27 mouse cellular contexts compared by ENCODE assay signal in genomic region chr3:95765534-95765933, GRCm38 (mm10). TPM values are rescaled to one million over a fixed set of nuclear protein-coding genes. Genes with fewer than 3 reads are reported as not detected.
DNase-seq lines count a peak whose midpoint lies in the region; ATAC-seq and TF ChIP-seq lines count a peak whose summit lies in the region.
"Had no signal": no experiment of that assay in that cellular context is flagged by ENCODE, and none has a peak within 500 bp of the region (broad histone marks: within the 10 kb centered on the region; RNA-seq: fewer than 3 reads in every experiment).

No protein-coding gene starts in this region.

- H3K9me3 ChIP-seq in MEL (replicated peaks; ENCODE audit: insufficient read depth, low read length), result no peaks in the 10 kb centered on the region
- no peaks in the 10 kb centered on the region for H3K9me3 ChIP-seq in forebrain, embryonic 14.5 days (replicated peaks; ENCODE audit: control insufficient read depth, low read length)
- H3K9me3 ChIP-seq: embryonic facial prominence, embryonic 10.5 days; forebrain, embryonic 10.5 days; midbrain, embryonic 10.5 days; neural tube, embryonic 13.5 days had no signal

- no peak for DNase-seq in cerebellum, adult 2 months
- DNase-seq in cerebellum, postnatal 10 days, result no peak
- no peak for DNase-seq in layer of hippocampus, adult 2 months (ENCODE audit: low spot score in 2 of 2)
- DNase-seq in layer of hippocampus, adult 18-20 months (ENCODE audit: low spot score in 2 of 2), result no peak
- no peak for DNase-seq in MEL (ENCODE audit: low read depth, low spot score)
- DNase-seq in forebrain, embryonic 14.5 days (ENCODE audit: low spot score), result no peak
- DNase-seq in left cerebral cortex, adult 8-10 months (ENCODE audit: low spot score in 2 of 2), result no peak
- DNase-seq: adrenal gland, postnatal 25 days; cerebellum, adult 9-11 months; gastrocnemius, postnatal 10 days; heart, adult 18-20 months; kidney, adult 18-20 months; kidney, postnatal 4 days; lung, embryonic 14.5 days; lung, postnatal 4 days; right cerebral cortex, postnatal 4 days; thymus, adult 2 months; thymus, postnatal 4 days had no signal

- TF ChIP-seq POLR2A in cerebellum, adult 2 months (IDR thresholded peaks at IDR 0.05; ENCODE audit: borderline replicate concordance, insufficient read depth, low read length), result no peak
- TF ChIP-seq POLR2A in MEL (IDR thresholded peaks at IDR 0.05; ENCODE audit: control insufficient read depth in 1 of 2, insufficient read depth in 1 of 2, low read depth in 1 of 2, low read length in 2 of 2, poor library complexity in 1 of 2), result no peak

- H3K27ac ChIP-seq in cerebellum, adult 2 months (ENCODE audit: insufficient read depth, low read length), result no peak overlapping the region
- no peak overlapping the region for H3K27ac ChIP-seq in layer of hippocampus, adult 2 months
- no peak overlapping the region for H3K27ac ChIP-seq in MEL (ENCODE audit: control insufficient read depth, low read depth, low read length)
- H3K27ac ChIP-seq in forebrain, embryonic 14.5 days (ENCODE audit: low read depth, low read length), result no peak overlapping the region
- H3K27ac ChIP-seq: embryonic facial prominence, embryonic 10.5 days; forebrain, embryonic 10.5 days; midbrain, embryonic 10.5 days; neural tube, embryonic 13.5 days had no signal

- no peak overlapping the region for H3K4me3 ChIP-seq in cerebellum, adult 2 months (replicated peaks; ENCODE audit: insufficient read depth, low read depth, low read length)
- H3K4me3 ChIP-seq in layer of hippocampus, adult 2 months, result no peak overlapping the region
- no peak overlapping the region for H3K4me3 ChIP-seq in MEL (ENCODE audit: control insufficient read depth in 1 of 2, insufficient read depth in 1 of 2, low read depth in 2 of 2, low read length in 2 of 2)
- no peak overlapping the region for H3K4me3 ChIP-seq in forebrain, embryonic 14.5 days (ENCODE audit: low read depth, low read length)
- H3K4me3 ChIP-seq: embryonic facial prominence, embryonic 10.5 days; forebrain, embryonic 10.5 days; midbrain, embryonic 10.5 days; myocyte; neural tube, embryonic 13.5 days had no signal

- WGBS in cerebellum, adult 2 months, result 89% methylated on average over 10 of the region's 10 CpGs
- 96% methylated on average over 10 of the region's 10 CpGs for WGBS in forebrain, embryonic 14.5 days

- TF ChIP-seq EP300 in MEL (IDR thresholded peaks at IDR 0.05; ENCODE audit: low read depth in 1 of 2, low read length in 2 of 2), result no peak

- H3K27me3 ChIP-seq in cerebellum, adult 2 months (ENCODE audit: control insufficient read depth, insufficient read depth, low read length), result no peaks in the 10 kb centered on the region
- H3K27me3 ChIP-seq in MEL (ENCODE audit: control insufficient read depth in 1 of 2, insufficient read depth in 2 of 2, low read length in 2 of 2), result no peaks in the 10 kb centered on the region
- H3K27me3 ChIP-seq in forebrain, embryonic 14.5 days (replicated peaks; ENCODE audit: control insufficient read depth, insufficient read depth, low read length), result no peaks in the 10 kb centered on the region
- H3K27me3 ChIP-seq: neural tube, embryonic 13.5 days had no signal

- peak; percentile 33; the same call in 1 of the 2 replicates for TF ChIP-seq CTCF in cerebellum, adult 2 months (IDR thresholded peaks at IDR 0.05; ENCODE audit: borderline replicate concordance, insufficient read depth, low read depth, low read length)
- TF ChIP-seq CTCF in layer of hippocampus, adult 2 months (conservative IDR thresholded peaks at IDR 0.05), result peak; percentile 18
- peak; percentile 29 to 48 (median 40) for TF ChIP-seq CTCF in MEL (IDR thresholded peaks at IDR 0.05 in 2 of 3, conservative IDR thresholded peaks at IDR 0.05 in 1 of 3; ENCODE audit: control insufficient read depth in 1 of 3, insufficient read depth in 1 of 3, low read depth in 2 of 3, low read length in 3 of 3, poor library complexity in 1 of 3, severe bottlenecking in 1 of 3)

- peaks cover 0 to 16% of the 10 kb centered on the region in 2 experiments; a peak in 2 of 4 replicates for H3K36me3 ChIP-seq in MEL (ENCODE audit: control insufficient read depth in 1 of 2, insufficient read depth in 2 of 2, low read length in 2 of 2)
- H3K36me3 ChIP-seq in forebrain, embryonic 14.5 days (ENCODE audit: control insufficient read depth, insufficient read depth, low read length), result peaks cover 54% of the 10 kb centered on the region

- ATAC-seq in megakaryocyte progenitor cell, adult 5-6 weeks (replicated peaks; ENCODE audit: poor library complexity), result peak; percentile 52
- no peak for ATAC-seq in forebrain, embryonic 14.5 days
- ATAC-seq: hindbrain, embryonic 16.5 days; midbrain, embryonic 16.5 days had no signal

- no peak overlapping the region for H3K4me2 ChIP-seq in forebrain, embryonic 14.5 days (ENCODE audit: low read length)
- H3K4me2 ChIP-seq: liver, embryonic 11.5 days; lung, embryonic 14.5 days; neural tube, embryonic 13.5 days had no signal

- TF ChIP-seq RAD21 in MEL (IDR thresholded peaks at IDR 0.05; ENCODE audit: low read depth, low read length), result peak; percentile 42

- no peaks in the 10 kb centered on the region for H3K79me2 ChIP-seq in MEL (ENCODE audit: control insufficient read depth, insufficient read depth, low read length, poor library complexity)

- H3K4me1 ChIP-seq in cerebellum, adult 2 months (ENCODE audit: control insufficient read depth, insufficient read depth, low read length), result no peaks in the 10 kb centered on the region
- no peaks in the 10 kb centered on the region for H3K4me1 ChIP-seq in MEL (ENCODE audit: control insufficient read depth in 1 of 2, insufficient read depth in 2 of 2, low read length in 2 of 2)
- H3K4me1 ChIP-seq in forebrain, embryonic 14.5 days (ENCODE audit: control insufficient read depth, insufficient read depth, low read length), result no peaks in the 10 kb centered on the region
- H3K4me1 ChIP-seq: neural tube, embryonic 13.5 days had no signal

- no peak overlapping the region for H3K9ac ChIP-seq in MEL (ENCODE audit: control insufficient read depth, low read depth, low read length, poor library complexity, severe bottlenecking)
- H3K9ac ChIP-seq in forebrain, embryonic 14.5 days (ENCODE audit: low read length), result no peak overlapping the region
- H3K9ac ChIP-seq: lung, embryonic 14.5 days; neural tube, embryonic 13.5 days had no signal

TF ChIP-seq in MEL, 35 proteins besides CTCF, POLR2A, EP300 and RAD21:
- no peak for TF ChIP-seq SIN3A (IDR thresholded peaks at IDR 0.05; ENCODE audit: low read length)
- TF ChIP-seq SMC3 (IDR thresholded peaks at IDR 0.05; ENCODE audit: low read depth, low read length), result peak; percentile 33; the same call in 1 of the 2 replicates
- TF ChIP-seq ZC3H11A (IDR thresholded peaks at IDR 0.05; ENCODE audit: low read depth, low read length), result peak; percentile 20; the same call in 1 of the 2 replicates

RNA-seq across cellular contexts. Expression of gene Tars2, which starts 5.5 kb away (rescaled TPM):
- polyA plus RNA-seq in cerebellum, adult 2 months (2012; rRNA removed), result 41.3 and 43.3 TPM in 2 replicates
- 10 to 100 TPM; 43.1 to 44.0 TPM for total RNA-seq in layer of hippocampus, adult 2 months (2021)
- total RNA-seq in layer of hippocampus, adult 18-20 months (2021), result 10 to 100 TPM; 41.5 to 41.7 TPM
- total RNA-seq in MEL (2012; rRNA removed), result 138 and 141 TPM in 2 replicates
- polyA plus RNA-seq in MEL (2012; ENCODE audit: insufficient read depth in 1 of 2, insufficient read length in 2 of 2, low read depth in 1 of 2, low replicate concordance in 2 of 2, missing spikeins in 1 of 2), result 100 to 1,000 TPM in 1 of 2 experiments, not detected in 1; 237 TPM
- total RNA-seq in megakaryocyte progenitor cell, adult 5-6 weeks (2015), result 27.8 and 29.9 TPM in 2 replicates
- total RNA-seq in megakaryocyte progenitor cell, adult 5-6 weeks (2017), result 47.3 and 52.2 TPM in 2 replicates
- polyA plus RNA-seq in forebrain, embryonic 14.5 days (2014; fragmentation: Nextera tagmentation; extraction: Ambion mirVana), result 46.6 and 50.7 TPM in 2 replicates
- 10 to 100 TPM; 36.2 to 40.6 (median 37.4) TPM for total RNA-seq in left cerebral cortex, adult 8-10 months (2022)

RNA-seq across cellular contexts. Expression of gene Ecm1, which starts 26.2 kb away (rescaled TPM):
- 14.3 and 14.7 TPM in 2 replicates for polyA plus RNA-seq in cerebellum, adult 2 months (2012; rRNA removed)
- 10 to 100 TPM in 1 of 2 experiments, 1 to 10 TPM in 1; 9.3 to 10.5 TPM for total RNA-seq in layer of hippocampus, adult 2 months (2021)
- 10 to 100 TPM in 1 of 2 experiments, 1 to 10 TPM in 1; 10.0 to 10.5 TPM for total RNA-seq in layer of hippocampus, adult 18-20 months (2021)
- 0.39 and 1.0 TPM in 2 replicates for total RNA-seq in MEL (2012; rRNA removed)
- 1 to 10 TPM in 1 of 2 experiments, not detected in 1; 9.5 TPM for polyA plus RNA-seq in MEL (2012; ENCODE audit: insufficient read depth in 1 of 2, insufficient read length in 2 of 2, low read depth in 1 of 2, low replicate concordance in 2 of 2, missing spikeins in 1 of 2)
- 3.9 and 5.4 TPM in 2 replicates for total RNA-seq in megakaryocyte progenitor cell, adult 5-6 weeks (2015)
- total RNA-seq in megakaryocyte progenitor cell, adult 5-6 weeks (2017), result 0.37 and 1.8 TPM in 2 replicates
- polyA plus RNA-seq in forebrain, embryonic 14.5 days (2014; fragmentation: Nextera tagmentation; extraction: Ambion mirVana), result 6.6 and 9.0 TPM in 2 replicates
- 10 to 100 TPM; 10.2 to 13.3 (median 11.7) TPM for total RNA-seq in left cerebral cortex, adult 8-10 months (2022)

RNA-seq across cellular contexts. Expression of gene Rprd2, which starts 53.1 kb away (rescaled TPM):
- polyA plus RNA-seq in cerebellum, adult 2 months (2012; rRNA removed), result 27.4 and 30.3 TPM in 2 replicates
- 10 to 100 TPM; 60.3 to 65.5 TPM for total RNA-seq in layer of hippocampus, adult 2 months (2021)
- total RNA-seq in layer of hippocampus, adult 18-20 months (2021), result 10 to 100 TPM; 60.1 to 63.0 TPM
- total RNA-seq in MEL (2012; rRNA removed), result 16.3 and 17.1 TPM in 2 replicates
- polyA plus RNA-seq in MEL (2012; ENCODE audit: insufficient read depth in 1 of 2, insufficient read length in 2 of 2, low read depth in 1 of 2, low replicate concordance in 2 of 2, missing spikeins in 1 of 2), result 10 to 100 TPM; 31.9 to 42.0 TPM
- 51.7 and 59.5 TPM in 2 replicates for total RNA-seq in megakaryocyte progenitor cell, adult 5-6 weeks (2015)
- total RNA-seq in megakaryocyte progenitor cell, adult 5-6 weeks (2017), result 18.9 and 22.5 TPM in 2 replicates
- 14.3 and 18.4 TPM in 2 replicates for polyA plus RNA-seq in forebrain, embryonic 14.5 days (2014; fragmentation: Nextera tagmentation; extraction: Ambion mirVana)
- 10 to 100 TPM; 60.1 to 68.9 (median 62.8) TPM for total RNA-seq in left cerebral cortex, adult 8-10 months (2022)
